Mouse (Mus musculus): ENCODE measurements around the gene Zfp831. TPM values are rescaled to one million over a fixed set of nuclear protein-coding genes. Genes with fewer than 3 reads are reported as not detected.

Gene Zfp831
- total RNA-seq, 2 experiments from 2014 or later = 0.02 TPM; not detected in 1

DNA sequence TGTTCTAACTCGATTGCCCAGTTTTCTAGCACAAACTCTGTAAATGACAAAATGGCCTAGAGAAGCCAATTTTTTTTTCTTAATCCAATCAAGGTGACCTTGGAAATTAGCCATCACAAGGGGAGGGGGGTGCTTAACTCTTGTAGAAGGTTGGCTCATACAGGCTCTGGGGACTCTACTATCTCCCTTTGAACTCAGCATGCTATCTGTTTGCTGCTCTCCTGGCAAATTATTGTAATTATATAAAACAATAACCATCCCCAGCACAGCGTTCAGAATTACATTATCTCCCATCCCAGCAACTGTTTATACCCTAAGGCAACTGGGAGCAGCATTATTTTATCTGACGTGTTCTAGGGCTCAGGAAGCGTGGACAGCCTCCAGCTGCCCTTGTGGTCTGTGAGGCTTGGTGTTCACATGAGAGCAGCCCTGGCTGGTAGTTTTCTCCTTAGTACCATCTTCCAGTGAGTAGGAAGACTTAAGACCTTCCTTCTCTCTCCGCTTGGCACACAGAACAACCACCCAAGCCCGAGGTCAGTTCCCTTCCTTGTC is 14.0 kb upstream of the Zfp831 start:
- no peak for DNase-seq
- intact Hi-C loops (cut with DNase I; ENCODE audit: low total_unique reads) = no loop called here

DNA sequence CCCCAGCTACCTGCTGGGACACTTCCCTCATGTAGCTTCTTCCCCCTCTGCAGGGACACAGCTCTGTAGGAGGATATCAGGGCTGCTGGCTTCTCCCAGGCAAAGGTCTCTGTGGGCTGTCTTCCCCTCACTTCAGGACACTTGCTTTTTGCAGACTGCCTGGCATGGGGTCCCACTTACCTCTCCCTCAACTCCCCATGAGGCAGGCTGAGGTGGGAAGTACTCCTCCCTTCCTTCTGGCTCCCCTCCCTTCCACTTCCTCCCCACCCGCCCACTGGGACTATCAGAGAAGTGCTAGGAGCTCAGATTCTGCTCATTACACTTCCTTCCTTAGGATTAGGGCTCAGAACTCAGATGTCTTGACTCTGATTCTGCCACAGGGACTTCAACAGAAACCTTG is 6.6 kb upstream of the Zfp831 start:
- intact Hi-C loops (cut with DNase I; ENCODE audit: low total_unique reads) = no loop called here

DNA sequence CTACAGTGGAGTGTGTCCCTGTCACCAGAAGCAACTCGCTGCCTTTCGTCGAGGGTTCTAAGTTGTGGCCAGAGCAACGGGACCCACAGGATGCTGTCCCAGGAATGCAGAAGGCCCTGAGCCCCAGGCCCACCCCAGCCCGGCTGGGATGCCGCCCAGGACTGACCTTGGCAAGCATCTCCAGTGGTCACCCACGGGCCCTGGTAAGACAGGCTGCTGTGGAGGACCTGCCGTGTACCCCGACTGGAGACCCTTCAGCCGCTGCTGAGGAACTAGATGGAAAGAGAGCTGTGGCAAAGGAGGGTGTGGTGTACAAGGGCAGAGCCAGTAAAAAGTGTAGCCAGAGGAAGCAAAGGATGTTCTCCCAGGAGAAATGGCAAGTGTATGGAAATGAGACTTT is 1.6 kb downstream of the Zfp831 start:
- DNase-seq = no peak
- intact Hi-C loops (cut with DNase I; ENCODE audit: low total_unique reads) = no loop called here

More for the DNA sequence above, 6.6 kb upstream of the Zfp831 start:
- no peak for DNase-seq

DNA sequence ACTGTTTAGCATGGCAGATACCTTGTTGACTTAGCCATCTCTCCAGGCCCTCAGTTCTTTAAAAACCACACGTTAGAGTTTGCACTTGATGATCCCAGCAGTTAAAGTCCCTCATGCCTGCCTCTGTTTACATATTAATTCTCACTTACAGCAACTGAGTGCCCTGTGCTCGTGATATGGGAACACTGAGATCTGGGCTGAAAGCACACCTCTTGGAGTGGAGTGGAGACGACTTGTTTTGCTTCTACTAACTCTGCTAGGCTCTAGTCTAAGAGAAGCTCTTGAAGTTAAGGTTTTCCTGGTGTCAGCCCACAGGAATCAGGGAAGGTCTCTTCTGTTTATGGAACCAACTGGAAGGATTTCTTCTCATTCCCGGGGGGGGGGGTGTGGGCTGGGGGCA is 9.5 kb downstream of the Zfp831 start:
- intact Hi-C loops (cut with DNase I; ENCODE audit: low total_unique reads) = no loop called here
- no peak for DNase-seq

DNA sequence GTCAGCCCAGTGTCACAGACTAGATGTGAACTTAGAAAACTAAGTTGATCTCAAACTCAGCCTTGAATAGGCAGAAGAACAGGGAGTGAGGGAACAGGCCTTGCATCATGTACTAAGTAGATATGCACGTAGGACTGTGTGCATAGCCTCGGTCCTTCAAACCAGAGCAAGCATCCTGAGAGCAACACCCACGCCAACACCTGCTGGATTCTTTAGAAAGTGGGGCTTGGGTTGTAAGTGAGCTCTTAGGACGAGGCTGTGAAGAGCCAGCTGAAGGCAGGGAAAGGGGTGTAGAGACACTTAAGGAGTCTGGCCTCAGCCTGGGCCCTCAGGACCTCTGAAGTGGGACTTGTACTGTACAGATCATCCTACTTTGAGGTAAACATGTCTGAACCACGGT is 12.0 kb downstream of the Zfp831 start:
- no peak for DNase-seq
- intact Hi-C loops (cut with DNase I; ENCODE audit: low total_unique reads) = loop anchor here (5.0 kb wide), 1 partner anchor 343 kb away; no protein-coding TSS in a partner anchor

DNA sequence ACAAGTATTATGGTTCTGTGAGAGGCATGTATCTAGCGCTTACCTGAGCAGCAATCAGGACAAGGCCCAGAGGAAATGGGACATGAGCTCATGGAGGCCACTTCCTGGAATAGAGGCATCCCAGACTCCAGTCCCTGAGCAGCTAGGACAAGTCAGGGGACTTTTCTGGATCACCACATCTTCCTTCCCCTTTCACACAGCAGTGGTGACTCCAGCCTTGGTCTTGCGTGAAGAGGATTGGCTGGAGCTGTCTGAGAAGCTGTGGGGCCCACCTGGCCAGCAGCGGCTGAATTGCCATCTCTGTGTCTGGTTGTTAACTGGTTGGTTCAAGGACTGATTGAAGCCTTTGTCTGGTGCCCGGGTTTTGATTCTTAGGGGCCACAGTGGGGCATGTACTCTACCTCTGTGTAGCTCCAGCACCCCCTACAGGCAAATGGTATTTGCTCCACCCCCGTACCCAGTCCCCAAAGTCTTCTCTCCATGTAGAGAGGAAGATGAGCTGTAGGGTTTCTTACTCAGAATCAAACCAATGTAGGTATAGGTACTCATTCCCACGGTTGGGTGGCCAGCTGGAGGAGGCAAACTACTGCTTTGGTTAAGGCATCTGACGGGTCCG is 15.0 kb downstream of the Zfp831 start:
- DNase-seq = no peak
- intact Hi-C loops (cut with DNase I; ENCODE audit: low total_unique reads) = loop anchor here (5.0 kb wide), 1 partner anchor 346 kb away; no protein-coding TSS in a partner anchor

DNA sequence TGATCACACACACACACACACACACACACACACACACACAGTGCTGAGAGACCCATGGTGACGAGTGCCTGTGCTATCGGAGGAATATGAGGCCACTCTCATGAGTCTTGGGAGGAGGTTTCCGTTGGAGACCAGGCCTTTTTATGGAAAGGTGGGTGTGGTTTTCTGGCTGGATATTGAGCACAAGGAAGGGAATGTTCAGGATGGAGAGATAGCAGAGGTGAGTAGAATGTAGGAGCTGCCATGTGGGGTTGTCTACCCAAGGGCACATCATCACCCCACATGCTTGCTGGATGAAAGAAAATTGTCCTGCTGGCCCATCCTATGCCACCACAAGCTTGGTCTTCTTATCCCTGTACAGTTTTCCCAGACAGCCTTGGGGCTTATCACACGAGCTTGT is 16.5 kb downstream of the Zfp831 start:
- intact Hi-C loops (cut with DNase I; ENCODE audit: low total_unique reads) = loop anchor here (5.0 kb wide), 1 partner anchor 348 kb away; no protein-coding TSS in a partner anchor
- DNase-seq = no peak

DNA sequence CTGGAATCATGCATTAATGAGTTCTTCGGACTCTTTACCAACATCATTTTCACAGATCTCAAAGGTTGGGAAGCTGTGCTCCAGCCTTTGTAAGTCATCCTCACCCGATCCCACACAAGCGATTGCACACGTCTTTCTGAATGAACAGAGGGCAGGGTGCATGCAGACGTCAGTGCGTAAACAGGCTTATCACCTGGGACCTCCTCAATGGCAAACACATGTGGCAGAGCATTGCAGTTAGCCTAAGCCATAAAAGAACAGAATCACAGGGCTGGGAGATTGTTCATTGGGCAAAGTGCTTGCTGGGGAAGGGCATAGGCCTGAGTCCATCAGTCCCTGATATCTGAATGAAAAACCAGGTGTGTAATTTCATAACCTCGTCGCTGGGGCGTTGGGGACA is 17.0 kb downstream of the Zfp831 start:
- intact Hi-C loops (cut with DNase I; ENCODE audit: low total_unique reads) = no loop called here
- DNase-seq = no peak

DNA sequence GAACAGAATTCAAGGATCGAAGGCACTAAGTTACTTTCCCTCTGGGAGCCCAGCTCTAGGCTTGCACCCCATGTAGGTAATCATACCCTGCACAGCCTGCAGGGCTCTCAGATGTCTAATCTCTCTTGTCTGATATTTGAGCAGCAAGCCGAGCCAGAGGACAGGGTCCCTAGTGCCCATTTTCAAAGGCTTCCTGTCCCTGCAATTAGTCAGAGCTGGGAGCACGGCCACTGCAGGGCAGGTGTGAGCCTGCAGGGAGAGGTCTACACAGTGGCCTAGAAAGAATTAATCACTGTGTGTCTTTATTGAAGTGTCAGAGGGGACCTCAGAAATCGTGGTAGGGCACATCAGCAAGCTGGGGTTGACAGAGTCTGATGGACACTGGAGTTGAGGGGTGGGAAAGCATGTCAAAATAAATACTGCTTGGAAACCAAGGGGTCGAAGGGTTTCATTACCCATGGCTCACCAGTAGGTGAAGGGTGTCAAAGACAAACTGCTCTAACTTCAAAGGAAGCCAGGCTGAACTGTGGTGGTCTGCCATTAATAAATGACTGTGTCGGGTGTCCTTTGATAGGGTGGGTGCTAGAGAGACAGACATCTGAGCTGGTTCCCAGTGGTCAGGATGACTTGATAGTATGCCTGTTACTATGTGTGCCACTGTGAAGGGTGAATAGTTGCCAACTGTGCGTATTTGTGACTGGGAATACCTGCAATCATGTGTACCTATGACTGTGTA is 18.3 kb downstream of the Zfp831 start:
- intact Hi-C loops (cut with DNase I; ENCODE audit: low total_unique reads) = no loop called here
- no peak for DNase-seq

DNA sequence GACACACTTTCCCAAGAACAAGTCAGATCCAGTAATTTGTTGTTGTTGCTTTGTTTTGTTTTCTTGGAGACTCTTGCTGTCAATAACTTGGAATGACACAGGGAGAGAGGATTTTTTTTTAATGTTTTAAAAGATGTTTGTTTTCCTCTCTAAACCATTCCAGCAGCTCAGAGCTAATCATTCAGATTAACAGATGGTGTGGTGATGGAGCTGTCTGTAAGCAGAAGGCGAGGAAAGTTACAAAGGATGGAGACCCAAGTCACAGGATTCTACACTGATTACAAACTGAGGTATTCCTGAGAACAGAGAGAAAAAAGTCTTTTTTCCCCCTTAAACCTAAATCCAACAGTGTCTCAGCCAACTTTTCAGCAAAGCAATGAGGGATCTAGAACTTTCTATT is 19.3 kb downstream of the Zfp831 start:
- DNase-seq = no peak
- intact Hi-C loops (cut with DNase I; ENCODE audit: low total_unique reads) = no loop called here

DNA sequence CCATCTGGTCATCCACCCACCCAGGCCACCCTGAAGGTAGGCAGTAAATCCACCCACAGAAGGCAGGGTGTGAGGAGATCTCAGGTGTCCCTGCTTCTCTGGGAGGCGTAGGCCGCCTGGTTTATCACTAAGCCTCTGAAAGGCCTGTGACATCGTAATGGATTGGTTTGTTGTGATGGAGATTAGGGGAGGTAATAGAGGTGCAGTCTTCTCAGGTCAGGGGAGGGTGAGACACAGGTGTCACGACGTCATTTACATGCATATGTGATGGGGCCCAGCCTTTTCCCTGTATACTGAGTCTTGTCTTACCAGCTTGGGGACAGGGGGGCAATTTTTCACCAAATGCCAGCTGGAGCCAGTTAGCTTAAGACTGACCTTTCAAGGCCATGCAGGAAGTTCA is 22.1 kb downstream of the Zfp831 start:
- intact Hi-C loops (cut with DNase I; ENCODE audit: low total_unique reads) = no loop called here

DNA sequence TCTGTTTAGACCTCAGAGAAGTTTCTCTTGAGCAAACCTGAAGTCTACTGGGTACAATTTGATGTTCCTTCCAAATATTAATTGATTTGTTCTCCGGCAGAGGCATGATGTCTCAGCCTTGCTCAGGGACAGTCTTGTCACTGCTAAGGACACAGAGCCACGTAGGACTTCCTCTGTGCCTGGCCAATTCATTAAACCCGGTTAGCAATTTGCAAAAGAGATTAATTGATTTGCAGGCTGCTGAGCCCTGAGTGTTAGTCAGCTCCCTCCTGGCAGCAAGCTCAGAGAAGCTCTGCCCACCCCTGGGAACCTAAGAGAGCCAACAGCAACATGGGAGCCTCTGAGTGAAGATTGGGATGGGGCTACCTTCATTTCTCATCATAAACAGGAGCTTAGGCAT is 25.5 kb downstream of the Zfp831 start:
- no peak for DNase-seq
- intact Hi-C loops (cut with DNase I; ENCODE audit: low total_unique reads) = no loop called here

More for the DNA sequence above, 22.1 kb downstream of the Zfp831 start:
- no peak for DNase-seq

DNA sequence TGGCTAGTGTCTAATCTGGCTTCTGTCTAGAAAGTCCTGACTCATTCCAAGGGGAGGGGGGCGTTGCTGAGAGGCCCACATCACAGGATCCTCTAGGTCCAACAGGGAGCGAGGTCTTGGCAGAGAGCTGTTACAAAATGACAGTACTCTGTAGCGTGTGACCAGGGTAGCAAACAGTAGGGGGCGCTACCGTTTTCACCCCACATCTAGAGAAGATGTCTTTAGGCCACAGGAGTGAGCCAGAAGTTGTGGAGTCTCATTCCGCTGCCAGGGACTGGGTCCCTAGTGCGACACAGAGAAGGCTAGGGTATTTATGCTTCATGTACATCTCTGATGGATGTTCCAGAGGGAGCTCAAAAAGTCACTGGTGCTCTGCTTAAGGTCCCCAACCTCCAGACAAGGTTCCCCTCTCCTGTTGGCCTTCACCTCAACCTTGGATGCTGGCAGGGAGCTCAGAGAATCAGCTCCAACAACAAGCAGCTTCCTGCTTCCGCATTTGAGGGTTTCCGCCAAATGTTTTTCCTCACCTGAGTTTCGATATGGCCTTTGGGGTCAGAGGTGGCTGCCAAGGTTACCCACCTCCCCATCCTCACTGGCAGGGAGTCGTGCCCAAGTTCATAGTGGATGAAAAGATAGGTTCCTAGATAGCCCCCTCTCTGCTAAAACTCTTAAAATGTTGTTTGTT is 29.3 kb downstream of the Zfp831 start:
- intact Hi-C loops (cut with DNase I; ENCODE audit: low total_unique reads) = loop anchor here (5.0 to 10.0 kb wide), 2 partner anchors 232 to 360 kb away; no protein-coding TSS in a partner anchor
- peak; percentile 28 for DNase-seq

DNA sequence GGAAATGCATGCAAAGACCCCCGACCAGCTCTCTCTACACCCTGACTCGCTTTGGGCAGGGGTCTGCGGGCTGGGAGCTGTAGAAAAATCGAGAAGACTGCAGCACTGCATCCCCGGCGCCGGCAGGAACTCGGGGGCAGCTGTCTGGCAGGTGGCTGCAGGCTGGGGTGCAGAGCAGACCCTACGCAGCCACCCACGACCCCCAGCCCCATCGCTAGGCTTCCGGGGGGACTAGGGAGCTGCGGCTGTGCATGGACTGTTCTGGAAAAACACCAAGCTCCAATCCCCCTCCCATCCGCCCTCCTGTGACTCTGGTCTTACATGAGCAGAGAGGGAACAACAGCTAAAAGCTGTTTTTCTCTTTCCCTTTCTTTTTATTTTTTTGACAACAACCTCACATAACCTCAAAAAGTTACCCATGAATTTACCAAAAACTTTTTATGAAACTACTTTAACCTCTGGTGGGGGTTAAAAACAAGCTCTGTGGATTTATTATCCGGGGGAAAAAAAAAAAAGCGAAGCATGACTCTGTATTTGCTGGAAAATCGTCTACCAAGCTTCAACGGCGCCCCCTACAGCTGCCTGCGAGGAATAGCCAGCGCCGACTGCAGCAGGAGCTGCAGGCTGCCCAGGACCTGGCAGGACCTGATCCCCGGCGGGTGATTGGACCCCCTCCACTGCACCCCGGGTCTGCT is 30.4 kb downstream of the Zfp831 start:
- peak; percentile 89 for DNase-seq
- intact Hi-C loops (cut with DNase I; ENCODE audit: low total_unique reads) = loop anchor here (5.0 to 10.0 kb wide), 2 partner anchors 231 to 361 kb away; no protein-coding TSS in a partner anchor

DNA sequence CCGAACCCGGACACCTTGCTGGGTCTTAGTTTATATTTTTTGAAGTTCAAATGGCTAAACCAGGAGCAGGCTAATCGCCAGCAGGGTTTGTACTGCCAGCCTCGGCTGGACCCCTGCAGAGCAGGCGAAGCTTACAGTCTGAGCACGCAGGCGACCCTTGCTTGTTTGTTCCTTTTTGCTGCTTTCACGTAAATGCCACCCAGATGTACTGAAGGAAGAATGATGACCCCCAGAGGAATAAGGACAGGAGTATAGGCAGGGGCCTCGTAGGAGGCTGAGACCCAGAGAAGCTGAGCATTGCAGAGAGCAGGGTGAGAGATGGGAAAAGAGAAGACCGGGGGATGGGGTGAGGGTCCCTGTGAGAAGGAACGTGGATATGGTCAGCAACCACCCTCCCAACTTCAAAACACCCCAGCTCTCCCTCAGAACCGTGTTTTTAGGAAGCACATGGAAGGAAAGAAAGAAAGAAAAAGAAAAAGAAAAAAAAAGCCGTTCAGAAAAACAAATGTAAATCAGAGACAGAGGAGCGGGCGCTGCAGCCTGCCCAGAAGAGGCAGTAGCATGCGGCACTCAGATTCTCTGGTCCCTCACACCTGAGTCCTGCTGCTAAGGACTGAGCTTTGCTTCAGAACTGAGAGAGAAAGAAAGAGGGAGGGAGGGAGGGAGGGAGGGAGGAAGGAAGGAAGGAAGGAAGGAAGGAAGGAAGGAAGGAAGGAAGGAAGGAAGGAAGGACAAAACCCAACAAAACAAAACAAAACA is 31.1 kb downstream of the Zfp831 start:
- DNase-seq = no peak
- intact Hi-C loops (cut with DNase I; ENCODE audit: low total_unique reads) = loop anchor here (5.0 to 10.0 kb wide), 3 partner anchors 178 to 362 kb away; no protein-coding TSS in a partner anchor

DNA sequence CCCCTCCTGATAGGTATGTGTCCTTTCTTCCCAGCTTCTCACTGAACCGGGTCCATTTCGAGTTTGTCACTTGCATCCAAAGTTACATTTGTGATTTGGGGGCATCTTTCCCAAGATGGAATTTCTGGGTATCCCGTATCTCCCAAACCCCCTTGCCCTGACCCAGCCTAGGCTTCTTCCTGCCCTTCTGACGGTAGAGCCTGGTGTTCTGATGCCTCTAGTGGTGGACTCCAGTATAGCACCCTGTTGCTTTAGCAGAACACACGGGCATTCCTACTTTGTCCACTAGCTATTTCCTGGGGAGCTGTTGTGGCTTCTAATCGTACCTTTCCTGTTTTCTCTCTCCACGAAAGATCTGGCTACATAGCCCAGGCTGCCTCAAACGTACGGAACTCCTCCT is 32.3 kb downstream of the Zfp831 start:
- peak; percentile 77 for DNase-seq
- intact Hi-C loops (cut with DNase I; ENCODE audit: low total_unique reads) = loop anchor here (5.0 to 10.0 kb wide), 2 partner anchors 177 to 229 kb away; no protein-coding TSS in a partner anchor

DNA sequence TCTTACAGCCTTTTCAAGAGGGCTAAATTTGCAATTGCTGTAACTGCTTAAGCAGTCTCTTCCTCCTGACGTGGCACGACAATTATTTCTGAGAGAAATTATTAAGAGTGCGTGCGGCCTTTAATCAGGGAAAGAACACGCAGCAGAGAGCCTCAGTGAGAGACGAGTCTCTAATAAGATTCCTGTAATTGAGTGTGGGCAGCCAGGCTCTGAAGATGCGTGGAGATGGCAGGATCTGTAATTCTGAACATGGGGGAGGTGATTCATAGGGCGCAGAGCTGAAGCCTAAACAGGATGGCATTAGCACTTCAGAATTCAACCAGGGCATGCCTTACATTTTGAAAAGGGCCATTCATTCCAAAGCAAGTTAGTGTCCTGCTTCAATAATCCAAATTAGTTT is 58.0 kb downstream of the Zfp831 start:
- no peak for DNase-seq
- intact Hi-C loops (cut with DNase I; ENCODE audit: low total_unique reads) = no loop called here

DNA sequence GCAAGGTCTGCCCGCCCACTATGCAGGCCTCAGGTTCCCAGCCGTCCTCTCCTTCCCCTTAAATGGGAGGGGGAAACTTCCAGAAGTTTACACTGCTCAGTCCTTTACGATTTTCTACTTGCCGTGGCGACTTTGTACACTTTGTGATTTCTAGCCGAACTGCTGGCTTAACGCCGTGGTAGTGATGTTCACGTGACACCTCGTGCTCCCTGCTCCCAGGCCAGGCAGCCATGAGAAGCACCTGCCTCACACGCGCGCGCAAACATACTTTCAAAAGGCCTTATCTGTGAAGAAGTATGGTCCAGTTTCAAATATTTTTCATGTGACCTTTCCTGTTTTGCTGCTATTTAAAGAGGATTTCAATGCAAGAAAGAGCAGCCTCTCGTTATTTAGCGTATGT is 63.8 kb downstream of the Zfp831 start:
- DNase-seq = no peak
- intact Hi-C loops (cut with DNase I; ENCODE audit: low total_unique reads) = no loop called here

DNA sequence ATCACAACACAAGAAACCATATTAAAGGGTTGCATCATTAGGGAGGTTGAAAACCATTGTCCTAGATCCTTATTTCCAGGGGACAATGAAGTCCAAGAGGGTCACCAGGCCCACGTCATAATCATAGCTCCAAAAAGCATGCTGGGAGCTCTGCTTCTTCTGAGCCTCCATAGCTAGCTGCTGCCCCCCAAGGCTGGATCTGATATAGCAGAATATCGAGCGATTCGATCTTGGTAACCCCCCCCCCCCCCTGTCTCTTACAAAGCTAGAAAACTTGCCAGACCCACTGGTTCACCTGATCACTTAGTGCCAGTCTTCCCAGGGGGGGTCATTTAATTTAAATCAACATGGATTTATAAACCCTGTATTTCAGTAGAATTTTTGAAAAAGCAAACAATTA is 65.3 kb downstream of the Zfp831 start:
- intact Hi-C loops (cut with DNase I; ENCODE audit: low total_unique reads) = no loop called here
- no peak for DNase-seq

All from gastrocnemius, postnatal 14 days (tissue).